Mouse (Mus musculus) urinary bladder, postnatal 4 days (tissue): ENCODE results near the gene Slc35e2.
A peak's percentile ranks its signal among the peaks of the same experiment; 100 is the strongest.

ENCODE experiments used
- DNase-seq, 2 experiments: peaks; one replicate each; pipeline ENCODE4 v3.0.0; 2021 to 2022; ENCODE audit warnings: low spot score in 2 of 2

Gene Slc35e2

DNA sequence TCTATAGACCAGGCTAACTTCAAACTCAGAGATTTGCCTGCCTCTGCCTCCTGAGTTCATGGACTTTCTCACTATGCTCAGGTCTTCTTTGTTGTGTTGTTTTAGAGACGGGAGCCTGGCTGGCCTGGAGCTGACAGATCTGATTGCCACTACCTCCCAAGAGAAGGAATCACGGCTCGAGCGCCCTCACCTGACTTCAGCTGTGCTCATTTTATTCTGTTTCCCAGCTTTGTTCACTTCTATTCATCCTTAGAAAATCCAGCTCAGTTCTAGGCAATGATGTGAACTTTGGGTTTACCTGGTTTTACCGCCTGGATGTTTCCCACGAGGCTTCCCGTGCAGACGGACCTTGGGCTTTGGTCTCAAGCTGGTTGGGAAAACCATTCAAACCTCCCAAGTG is 25.7 kb upstream of the Slc35e2 start:
- DNase-seq = no peak

DNA sequence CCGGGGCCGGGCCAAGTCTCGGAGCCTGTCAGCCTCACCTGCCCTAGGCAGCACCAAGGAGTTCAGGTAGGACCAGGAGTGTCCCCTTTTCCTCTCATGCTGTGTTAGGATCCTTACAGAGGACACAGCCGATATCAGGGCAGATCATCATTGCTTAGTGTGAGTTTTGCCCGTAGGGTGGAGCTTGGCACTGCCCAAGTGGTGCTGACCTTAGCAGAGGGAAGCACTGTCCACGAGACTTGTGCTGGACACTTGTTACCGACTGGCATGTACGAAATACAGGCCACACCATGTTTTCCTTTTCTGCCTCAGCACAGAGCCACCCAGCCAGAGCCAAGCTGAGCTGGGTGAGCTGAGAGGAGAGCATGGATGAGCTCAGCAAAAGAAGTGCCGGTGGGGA is 24.1 kb upstream of the Slc35e2 start:
- no peak for DNase-seq

DNA sequence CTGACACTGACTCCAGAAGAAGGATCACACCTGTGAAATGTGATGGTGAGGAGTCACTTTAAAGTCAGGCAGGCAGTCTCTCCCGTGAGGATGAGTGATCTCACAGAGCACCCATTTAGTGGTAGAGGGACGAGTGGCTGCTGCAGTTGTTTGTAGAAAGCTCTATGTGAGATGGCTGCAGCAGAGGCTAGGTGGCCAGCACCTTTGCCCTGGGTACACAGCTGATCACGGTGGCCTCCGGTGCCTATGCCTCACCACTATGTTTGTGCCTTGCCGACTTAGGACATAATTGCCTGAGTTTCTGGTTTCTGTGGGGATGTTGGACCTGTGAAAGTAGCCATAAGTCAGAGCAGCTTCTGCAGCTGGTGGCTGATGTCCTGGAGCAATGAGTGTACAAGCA is 23.5 kb upstream of the Slc35e2 start:
- no peak for DNase-seq

DNA sequence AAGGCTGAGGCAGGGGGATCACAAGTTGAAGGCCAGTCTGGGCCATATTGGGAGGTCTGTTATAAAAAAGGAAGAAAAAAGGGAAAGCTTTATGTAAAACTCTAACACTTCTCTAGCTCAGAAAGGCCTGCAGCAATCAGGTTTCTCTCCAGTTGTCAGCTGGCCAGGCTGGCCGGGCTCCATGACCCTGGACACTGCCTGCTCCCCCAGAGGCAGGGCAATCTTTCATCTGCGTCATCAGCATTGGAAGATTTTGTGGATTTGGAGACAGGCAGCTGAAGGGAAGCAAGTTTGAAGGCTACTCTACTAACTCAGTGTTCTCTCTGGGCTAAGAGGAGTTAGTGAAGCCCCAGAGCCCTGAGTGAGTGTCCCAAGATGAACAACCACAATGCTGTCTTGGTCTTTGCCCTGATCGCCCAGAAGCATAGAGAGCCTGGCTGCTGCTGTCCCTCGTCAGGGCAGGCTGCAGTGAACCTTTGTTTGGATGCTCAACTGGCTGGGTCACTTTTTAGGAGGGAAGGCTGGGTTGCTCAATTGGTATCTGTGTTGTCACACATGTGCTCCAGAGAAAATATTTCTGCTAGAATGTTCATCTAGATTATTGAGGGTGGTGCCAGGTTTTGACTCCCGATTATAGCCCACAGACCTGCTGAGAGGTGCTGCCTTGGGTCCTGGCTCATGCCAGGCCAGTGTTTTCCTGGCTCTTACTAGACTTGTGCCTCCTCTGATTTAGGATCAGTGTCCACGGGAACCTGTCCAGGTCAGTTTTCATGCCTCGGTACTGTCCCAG is 22.7 kb upstream of the Slc35e2 start:
- peak in 1 of 2 experiments; percentile 47 for DNase-seq

DNA sequence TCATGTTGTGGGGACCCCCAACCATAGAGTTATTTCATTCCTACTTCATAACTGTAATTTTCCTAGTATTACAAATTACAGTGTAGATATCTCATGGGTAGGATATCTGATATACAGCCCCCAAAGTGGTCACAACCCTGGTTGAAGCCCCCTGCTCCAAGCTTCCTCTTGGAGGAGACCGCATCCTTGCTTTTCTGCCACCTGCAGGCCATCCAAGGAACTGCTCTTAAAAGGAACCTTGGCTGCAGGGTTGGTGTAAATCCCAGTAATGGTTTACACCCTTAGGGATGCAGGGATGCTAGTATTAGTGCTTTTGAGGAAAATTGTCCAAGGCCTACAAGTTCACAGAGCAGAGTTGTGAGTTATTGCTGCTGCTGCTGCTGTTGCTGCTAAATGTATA is 20.8 kb upstream of the Slc35e2 start:
- peak in 1 of 2 experiments; percentile 71 for DNase-seq

DNA sequence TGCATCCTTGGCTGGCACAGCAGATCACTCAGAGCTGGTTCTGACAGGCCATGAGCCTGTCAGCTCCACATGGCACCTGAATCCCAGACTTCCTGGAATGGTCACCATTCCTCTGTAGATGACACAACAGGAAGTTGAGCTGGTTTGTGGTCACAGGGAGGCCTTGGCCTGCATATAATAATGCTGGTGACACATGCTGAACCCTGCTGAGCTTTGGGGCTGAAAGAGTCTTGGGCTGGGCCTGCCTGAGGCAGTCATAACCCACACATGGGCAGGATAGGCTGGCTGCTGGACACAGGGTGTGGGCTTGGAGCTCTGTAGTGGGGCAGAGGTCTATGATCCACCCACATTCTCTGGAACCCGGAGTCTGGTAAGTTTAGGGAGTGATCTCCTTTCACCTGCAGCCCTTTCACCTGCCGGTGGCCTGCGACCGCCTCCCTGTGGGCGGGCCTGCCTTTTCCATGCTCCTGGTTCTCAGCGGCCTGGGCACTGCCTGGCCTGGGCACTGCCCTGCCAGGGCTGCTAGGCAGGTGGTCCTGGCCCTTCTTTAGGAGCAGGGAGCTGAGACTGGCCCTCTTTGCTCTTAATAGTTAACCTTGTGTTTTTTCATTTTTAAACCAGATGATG is 18.8 kb upstream of the Slc35e2 start:
- DNase-seq = peak in 1 of 2 experiments; percentile 35

DNA sequence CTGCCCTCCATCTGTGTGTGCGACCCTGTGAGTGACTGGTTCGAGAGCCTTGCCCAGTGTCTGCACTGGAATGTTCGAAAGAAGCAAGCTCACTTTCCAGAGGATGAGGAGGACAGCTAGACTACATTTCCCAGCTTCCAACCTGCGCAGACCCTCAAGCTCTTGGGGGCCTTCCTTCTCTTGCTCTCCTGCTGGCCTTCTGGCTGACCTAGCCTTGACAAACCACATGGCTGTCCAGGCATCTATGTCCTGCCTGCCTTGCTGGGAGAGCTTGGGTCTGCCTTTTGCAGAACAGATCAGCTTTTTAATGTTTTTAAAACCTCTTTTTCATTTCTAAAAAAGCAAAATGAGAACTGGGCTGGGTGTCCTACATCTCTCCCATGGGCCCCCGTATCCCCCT is 11.9 kb upstream of the Slc35e2 start:
- DNase-seq = no peak

DNA sequence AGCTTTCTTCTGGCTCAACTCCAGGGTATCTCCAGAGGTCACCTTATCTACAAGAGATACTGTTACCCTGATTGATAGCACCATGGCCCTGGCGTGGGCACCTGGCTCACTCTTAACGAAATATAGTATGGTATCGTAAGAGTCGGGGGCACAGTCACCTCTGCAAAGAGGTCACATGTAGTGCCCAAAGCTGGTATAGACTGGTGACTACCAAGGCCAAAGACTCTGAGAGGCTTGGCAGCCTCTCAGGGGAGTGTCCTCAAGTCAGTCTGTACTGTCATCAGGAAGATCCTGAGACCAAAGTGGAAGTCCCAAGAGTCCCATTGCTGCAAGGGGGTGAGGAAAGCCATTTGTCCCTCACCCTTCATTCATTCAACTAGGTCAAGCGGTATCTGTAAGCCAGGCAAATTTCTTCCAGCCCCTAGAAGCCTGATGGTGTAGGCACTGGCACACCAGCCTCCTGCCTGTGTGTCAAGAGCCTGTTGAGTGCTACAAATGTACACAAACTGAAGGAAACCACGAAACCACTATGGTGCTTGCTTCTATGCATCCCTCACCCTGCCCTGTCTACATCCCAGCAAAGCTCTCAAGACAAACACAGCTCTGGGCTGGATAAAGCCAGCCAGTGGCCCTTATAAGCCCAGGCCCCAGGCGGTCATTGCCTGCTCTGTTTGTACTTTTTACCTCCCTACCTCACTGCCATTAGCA is 10.1 kb upstream of the Slc35e2 start:
- no peak for DNase-seq

DNA sequence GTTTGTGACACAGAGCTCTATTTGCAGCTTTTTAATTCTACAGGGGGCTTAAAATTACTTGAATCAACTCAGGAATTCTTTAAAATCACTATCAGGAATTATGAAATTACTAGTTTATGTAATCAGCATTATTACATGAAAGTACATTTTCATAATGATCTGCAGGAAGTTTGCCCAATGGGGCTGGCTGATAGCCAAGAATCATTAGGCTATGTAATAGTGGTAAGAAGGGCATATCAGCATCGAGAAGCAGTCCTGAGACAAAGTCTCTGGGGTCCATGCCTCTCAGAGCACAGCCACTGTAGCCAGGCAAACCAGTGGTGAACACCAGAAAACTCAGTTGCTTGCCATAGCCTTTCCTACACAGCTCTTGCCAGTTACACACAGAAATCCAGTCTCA is 7.4 kb upstream of the Slc35e2 start:
- no peak for DNase-seq

DNA sequence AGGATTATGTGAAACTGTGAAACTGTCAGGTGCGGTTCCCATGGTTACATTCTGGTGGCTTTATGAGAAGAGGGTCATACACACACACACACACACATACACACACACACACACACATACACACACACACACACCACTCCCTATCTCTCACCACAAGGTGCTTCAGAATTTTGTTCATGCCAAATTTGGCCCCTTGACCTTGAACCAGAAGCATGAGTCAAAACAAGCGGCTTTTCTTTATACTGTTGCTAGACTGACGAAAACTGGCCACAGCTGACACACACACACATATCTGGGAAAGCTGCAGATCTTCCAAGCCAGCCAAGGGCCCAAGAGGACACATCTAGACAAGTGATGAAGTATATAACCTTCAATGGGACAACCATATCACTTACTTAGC is 5.4 kb upstream of the Slc35e2 start:
- no peak for DNase-seq

DNA sequence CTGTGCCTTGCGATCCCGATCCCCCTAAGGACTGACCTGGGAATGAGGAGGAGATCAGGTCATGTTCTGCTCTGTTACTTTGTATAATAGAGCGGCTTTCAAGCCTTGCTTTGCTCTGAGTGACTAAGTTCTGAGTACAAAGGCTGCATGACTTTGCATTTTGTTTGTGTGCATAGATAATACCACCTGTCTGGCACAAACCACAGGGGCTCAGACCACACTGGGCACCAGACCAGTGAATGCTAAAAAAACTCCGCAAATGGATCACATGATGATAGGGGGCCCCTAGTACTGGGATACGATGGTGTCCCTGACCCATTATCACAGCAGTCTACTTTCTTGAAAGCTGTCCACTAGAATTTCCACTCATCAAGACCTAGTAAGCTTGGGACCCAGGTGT is 4.6 kb upstream of the Slc35e2 start:
- no peak for DNase-seq

DNA sequence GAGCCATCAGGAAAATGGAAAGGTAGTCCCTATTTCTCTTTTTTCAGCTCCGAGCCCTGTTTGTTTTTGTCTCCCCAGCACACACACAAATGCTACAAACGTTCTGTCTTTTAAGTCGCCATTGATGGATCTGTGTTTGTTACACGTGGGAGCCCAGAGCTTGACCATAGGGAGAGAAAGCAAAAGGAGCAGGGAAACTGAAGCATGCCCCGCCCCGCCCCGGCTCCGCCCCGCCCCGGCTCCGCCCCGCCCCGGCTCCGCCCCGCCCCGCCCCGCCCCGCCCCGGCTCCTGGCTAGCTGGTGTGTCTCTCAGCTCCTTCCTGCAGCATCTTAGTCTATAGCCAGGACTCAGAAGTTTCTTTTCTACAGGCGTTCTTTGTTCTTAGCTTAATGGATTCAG is 2.7 kb upstream of the Slc35e2 start:
- no peak for DNase-seq

DNA sequence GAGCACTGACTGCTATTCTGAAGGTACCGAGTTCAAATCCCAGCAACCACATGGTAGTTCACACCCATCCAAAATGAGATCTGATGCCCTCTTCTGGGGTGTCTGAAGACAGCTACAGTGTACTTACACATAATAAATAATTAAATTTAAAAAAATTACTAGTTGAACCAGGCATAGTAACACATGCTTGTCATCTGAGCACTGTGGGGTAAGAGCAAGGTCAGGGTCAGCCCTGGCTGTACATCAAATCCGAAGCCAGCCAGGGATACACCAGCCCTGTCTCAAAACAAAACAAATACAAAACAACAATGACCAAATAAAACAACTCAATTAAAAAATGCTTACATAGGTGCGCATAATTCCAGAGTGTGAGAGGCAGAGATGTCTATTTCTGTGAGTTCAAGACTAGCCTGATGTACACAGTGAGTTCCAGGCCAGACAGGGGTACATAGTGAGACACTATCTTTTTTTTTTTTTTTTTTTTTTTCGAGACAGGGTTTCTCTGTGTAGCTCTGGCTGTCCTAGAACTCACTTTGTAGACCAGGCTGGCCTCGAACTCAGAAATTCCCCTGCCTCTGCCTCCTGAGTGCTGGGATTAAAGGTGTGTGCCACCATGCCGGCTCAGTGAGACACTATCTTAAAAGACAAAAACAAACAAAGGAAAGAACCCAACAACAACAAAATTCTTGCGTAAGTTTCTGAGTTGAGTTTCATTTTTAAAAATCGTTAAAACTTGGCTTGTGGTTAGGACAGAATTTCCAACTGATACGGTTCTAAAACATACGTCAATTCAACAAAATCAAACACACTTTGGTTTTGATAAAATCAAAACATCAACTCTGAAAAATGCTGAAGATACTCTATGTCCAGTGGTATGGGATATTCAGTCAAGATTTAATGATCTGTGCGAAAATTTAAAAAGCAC is 1.1 kb upstream of the Slc35e2 start:
- DNase-seq = no peak

DNA sequence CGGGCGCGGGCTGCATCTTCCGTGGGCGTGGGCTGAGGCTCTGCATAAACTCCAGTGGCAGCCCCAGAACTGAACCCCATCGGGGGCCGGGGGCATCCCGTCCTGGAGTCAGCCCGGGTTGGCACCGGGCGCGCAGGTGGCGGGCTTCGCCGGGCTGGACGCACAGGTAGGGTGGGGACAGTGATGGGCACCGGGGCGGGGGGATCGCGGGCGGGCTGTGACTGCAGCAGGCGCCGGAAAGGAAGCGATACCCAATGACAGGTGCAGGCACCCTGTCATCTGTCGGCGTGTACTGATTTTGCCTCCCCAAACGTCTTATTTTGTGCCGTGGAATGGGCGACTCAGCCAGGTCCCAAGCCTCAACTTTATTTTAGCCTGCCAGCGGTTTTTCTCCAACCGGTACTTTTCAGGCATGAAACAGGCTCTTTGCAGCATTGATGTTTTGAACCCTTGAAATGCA is 811 bp downstream of the Slc35e2 start:
- DNase-seq = no peak

DNA sequence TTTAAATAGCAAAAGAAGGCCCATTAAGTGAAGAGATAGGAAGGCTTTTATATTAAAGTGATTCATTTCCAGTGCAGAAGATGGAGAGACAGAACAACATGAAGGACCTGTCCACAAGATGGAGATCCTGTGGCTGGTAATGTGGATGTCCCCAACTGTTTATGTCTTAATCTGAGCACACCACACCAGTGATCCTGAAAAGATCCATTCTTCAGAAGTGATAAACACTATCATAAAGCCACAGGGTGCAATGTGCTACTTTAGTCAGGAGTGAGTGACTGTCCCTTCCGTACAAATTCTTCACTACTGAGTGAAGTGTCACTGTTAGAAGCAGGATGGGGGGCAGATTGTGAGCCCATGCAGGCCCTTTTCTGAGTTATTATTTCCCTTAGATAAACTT is 1.5 kb downstream of the Slc35e2 start:
- DNase-seq = no peak

DNA sequence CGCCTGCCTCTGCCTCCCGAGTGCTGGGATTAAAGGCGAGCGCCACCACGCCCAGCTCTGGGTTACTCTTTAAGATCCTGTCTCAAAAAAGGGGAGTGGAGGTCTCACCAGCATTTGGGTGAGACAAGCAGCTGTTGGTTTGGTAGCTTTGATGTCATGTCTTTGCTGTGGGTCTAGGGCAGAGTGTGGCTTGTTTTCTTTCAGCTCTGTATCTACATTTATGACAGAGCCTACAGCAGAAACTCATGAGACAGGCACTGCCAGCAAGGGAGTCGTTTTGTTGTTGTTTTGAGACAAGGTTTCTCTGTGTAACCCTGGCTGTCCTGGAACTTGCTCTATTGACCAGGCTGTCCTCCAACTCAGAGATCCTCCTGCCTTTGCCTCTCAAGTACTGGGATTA is 2.6 kb downstream of the Slc35e2 start:
- no peak for DNase-seq

DNA sequence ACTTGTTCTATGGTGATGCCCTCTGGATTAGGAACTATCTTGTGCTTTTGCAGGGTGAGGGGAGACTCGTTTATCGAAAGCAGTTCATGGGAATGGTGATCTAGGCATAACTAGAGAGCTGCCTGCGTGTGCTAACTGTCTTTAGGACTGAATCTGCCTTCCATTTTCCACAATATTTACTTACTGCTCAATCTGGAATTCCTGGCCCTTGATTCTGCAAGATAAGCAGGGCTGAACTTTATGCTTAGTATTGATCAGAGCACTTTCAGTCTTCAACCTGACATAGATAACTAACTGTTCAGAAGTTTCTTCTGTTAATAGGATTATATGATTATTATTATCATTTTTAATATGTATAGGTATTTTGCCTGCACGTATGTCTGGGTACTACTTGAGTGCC is 3.9 kb downstream of the Slc35e2 start:
- DNase-seq = no peak

DNA sequence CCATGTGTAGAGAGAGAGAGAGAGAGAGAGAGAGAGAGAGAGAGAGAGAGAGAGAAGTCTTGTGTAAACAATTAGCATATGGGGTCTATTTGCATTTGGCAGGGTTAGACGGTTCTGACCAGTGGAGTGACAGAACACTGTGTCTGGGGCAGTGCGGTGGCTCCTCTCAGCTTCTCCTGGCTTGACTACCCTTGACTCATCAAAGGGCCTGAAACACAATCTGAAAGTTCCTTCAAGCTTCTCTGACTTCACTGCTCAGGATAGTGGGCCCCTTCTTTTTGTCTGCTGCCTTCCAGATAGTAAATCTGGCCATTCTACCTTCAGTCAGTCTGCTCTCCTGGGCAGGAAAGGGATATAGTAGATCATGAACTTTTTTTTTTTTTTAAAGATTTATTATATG is 5.6 kb downstream of the Slc35e2 start:
- no peak for DNase-seq

DNA sequence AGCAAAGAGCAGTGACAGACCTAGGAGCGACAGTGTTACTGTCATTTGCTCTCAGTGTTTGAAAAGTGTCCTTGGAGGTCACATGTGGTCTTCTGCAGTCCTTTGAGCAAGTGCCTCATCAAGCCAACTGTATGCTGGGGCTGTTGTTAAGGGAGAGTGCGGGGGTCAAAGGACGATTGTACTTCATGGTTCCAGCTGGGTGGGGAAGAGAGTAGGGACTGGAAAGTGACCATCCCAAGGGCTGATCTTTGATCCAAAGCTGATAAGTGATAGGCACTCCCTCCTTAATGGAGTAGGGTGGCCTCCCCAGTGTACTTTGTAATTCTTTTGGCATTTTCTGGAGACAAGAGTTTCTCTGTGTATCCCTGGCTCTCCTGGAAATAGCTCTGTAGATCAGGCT is 10.6 kb downstream of the Slc35e2 start:
- no peak for DNase-seq

DNA sequence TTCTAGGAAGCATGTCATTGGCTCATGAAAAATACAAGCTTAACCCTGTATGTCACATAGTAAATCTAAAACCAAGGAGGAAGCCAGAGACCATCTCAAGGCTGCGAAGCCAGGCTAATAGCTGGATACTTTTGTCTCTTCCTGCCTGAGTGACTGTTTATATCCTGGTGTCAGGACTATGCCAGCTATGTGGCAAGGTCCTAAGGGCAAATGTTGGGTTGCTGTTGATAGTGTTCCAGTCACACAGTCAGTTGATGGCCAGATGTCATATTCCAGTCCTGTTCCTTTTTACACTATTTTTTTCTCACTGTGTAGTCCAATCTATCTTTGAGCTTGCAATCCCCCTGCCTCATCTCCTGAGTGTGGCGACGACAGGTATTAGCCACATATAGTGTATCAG is 12.0 kb downstream of the Slc35e2 start:
- DNase-seq = no peak

DNA sequence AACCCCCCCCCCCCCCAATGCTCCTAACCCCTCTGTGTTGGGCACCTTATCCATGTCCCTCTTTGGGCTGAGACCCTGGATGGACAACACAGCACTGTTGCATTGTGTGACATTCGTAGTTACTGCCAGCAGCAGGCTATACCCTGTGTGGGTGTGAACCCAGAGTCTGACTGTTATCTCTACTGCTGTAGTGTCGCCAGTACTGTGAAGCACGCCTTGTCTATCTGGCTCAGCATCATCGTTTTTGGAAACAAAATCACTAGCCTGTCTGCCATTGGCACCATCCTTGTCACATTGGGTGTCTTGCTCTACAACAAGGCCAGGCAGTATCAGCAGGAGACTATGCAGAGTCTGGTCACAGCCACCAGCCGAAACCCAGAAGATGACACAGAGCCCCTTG is 17.1 kb downstream of the Slc35e2 start:
- DNase-seq = no peak
